Mouse (Mus musculus): ENCODE data around the gene Ppl.

The Ppl gene

DNA sequence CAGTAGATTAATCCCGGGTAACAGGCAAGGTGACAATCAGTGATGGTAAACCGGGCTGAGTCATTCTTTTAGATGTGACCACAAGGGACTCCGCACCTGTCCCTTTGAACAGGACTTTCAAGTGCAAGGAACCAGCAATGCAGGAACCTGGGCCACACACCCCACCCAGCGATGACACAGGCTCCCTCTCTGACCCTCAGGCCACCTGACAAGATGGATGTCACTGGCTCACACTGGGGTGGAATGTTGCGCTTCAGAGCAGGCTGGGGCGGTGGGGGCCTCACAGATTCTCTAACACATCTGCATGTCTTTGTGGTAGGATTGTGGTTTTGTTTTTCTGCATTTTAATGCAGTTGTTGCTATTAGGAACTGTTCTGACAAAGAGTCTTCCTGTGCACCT is 8.7 kb downstream of the Ppl start:
- DNase-seq (ENCODE audit: low spot score): no peak

DNA sequence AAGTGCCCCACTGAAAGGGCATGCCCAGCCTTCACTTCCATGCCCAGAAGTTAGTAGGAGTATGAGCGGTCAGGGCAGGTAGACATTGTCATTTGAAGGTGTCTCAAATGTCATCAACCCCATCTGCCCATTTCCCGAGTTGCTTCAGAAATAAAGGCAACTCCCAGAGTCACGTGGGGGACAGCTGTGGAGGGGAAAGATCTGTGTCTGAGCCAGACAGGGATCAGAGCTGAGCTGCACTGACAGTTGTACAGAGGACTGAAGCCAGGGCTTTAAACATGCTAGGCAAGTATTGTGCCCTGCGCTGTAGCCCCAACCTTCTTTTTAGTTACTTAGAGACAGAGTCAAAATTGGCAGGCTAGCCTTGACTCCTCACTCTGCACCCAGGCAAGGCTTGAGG is 12.4 kb downstream of the Ppl start:
- no peak for DNase-seq (ENCODE audit: low spot score)

GRCm38 (mm10) chr16:5119385-5119784 is 12.8 kb downstream of the Ppl start:
- DNase-seq (ENCODE audit: low spot score): no peak

DNA sequence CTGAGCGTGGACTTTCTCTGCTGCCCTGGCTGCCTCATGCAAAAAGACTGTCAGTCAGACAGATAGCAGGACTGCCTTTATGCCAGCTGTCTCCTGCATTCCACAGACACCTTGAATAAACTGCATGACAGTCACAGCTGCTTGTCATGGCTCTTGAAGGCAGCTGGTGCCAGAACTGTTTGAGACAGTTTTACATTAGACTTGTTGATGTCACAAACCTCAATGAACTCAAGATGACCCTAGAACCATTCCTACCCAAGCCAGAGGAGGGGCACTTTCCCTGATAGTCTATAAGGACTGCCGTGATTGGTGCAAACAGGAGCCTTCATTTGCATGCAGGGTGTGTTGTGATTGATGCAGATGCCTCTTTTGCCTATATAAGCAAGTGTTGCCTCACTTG is 18.6 kb downstream of the Ppl start:
- DNase-seq (ENCODE audit: low spot score): no peak

DNA sequence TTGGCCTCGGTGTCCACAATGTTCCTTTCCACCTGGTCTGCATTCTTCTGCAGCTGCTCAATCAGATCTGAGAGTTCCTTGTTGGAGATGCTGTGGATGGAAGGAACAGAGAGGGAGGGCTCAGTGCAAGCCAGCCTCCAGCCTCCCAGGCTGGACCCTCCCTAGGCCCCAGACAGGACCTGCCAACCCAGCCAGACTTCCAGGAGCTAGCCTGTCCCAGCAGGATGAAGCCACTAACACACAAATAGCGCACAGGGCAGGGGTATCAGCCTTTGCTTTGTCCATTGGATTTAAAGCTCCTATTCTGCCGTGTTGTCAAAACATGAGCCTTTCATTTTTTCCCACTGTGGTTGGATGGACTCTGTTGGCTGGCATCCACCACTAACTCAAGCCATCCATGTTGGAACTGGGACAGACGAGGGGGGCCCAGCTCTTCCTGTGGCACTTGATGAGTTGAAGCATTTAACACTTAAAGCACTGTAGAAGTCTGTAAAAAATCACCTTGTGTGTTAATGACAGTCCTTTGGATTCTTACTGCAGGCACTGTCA is 19.1 kb downstream of the Ppl start:
- DNase-seq (ENCODE audit: low spot score): no peak

DNA sequence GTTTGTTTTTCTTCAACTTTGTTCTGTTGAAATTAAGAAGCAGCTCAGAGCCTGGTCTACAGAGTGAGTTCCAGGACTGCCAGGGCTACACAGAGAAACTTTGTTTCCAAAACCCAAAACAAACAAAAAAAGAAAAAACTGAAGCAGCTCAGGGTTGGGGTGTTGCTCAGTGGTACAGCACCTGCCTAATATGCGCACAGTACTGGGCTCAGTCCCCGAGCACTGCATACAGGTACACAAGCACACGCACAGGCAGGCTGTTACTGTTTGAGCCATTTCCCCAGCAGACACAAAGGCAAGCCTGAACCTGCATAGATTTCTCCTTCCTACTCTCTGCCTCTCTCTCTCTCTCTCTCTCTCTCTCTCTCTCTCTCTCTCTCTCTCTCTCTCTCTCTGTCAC is 21.2 kb downstream of the Ppl start:
- DNase-seq (ENCODE audit: low spot score): no peak

DNA sequence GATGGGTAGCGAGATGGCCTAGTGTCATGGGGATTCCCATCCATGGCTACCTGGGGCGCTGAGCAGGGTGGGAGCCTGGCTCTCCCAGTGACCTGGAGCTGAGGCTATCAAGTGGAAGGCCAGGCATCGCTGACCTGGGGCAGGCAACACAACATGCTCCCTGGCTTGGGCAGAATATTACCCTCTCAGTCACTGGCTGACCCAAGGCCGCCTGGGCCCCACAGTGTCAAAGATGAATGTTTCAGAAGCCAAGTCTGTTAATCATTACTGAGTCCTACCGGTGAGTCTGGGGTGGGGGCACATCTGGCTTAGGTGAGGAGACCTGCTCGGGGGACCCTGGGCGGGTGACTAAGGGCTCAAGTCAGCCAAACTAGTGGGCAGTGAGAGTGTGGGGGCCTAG is 22.3 kb downstream of the Ppl start:
- DNase-seq (ENCODE audit: low spot score): no peak

GRCm38 (mm10) chr16:5101000-5101399 is 31.2 kb downstream of the Ppl start:
- no peak for DNase-seq (ENCODE audit: low spot score)

DNA sequence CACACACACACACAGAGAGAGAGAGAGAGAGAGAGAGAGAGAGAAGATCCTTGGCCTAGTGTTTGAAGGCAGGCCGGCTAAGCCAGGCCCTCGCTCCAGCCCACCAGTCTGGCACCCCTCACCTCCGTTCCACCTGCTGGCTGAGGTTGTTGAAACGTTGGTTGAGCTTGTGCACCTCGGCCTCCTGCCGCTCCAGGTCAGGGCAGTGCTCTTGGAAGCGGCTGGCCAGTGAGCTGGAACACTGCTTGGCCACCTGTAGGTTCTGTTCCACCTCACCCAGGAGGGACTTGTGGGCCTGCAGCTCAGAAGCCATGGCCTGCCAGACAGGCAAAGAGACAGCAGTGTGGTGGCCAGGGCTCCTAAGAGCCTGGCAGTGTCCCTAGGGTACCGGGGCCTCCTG is 35.7 kb downstream of the Ppl start:
- DNase-seq (ENCODE audit: low spot score): no peak

- no peak for DNase-seq (ENCODE audit: low spot score)
Observed at GRCm38 (mm10) chr16:5093285-5093684, 38.9 kb downstream of the Ppl start.

GRCm38 (mm10) chr16:5089021-5089420 is 43.2 kb downstream of the Ppl start:
- no peak for DNase-seq (ENCODE audit: low spot score)

DNA sequence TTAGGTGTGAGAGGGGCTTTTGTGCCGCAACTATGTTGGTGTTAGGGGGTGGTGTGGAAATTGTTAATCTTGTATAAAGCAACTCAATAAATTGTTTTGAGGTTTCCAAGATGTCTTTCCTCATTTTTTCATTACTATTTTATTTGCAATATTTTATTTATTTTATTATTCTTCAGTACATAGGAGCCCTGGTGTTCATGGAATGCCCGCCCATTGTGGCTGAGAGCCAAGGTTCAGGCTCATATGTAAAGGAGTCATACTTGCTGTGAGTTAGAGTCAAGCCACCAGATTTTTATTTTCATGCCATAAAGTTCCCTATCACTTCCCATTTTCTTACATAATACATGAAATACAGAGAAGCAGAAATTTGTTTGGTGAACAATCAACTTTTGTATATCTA is 46.0 kb downstream of the Ppl start:
- no peak for DNase-seq (ENCODE audit: low spot score)

GRCm38 (mm10) chr16:5085196-5085595 is 47.0 kb downstream of the Ppl start:
- no peak for DNase-seq (ENCODE audit: low spot score)

DNA sequence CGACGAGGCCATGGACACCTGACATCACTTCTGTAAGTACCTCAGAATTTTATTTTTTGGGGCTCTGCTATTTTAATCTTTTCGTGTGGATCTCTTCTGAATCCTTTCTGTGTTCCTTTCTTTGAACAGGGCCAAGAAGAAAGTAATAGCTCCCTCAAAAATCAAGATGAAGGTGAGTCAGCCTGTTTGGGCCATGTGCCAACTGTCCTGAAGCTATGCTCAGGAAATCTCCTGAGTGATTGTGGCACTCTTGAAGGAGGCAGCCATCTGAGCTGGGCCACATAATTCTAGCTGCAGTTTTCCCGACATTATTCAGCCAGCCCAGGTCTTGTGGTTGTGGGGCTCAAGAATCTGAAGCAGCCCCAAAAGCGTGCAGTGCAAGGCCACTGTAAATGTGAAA is 57.9 kb downstream of the Ppl start:
- DNase-seq (ENCODE audit: low spot score): no peak

DNA sequence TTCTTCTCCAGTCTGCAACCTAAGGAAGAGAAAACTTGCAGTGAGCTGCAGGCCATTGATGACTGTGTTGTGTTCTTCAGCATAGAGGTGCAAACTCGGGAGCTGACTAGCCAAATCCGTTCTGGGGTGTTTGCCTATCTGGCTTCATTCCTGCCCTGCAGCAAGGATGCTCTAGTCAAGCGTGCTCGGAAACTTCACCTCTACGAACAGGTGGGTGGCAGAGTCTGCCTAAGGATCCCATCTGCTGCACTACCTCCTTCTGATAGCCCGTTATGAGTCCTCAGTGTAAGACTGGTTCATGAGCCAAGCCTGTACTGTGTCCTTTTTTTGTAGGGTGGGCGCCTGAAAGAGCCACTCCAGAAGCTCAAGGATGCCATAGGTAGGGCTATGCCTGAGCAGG is 60.2 kb downstream of the Ppl start:
- DNase-seq (ENCODE audit: low spot score): no peak

- DNase-seq (ENCODE audit: low spot score): no peak
Observed at GRCm38 (mm10) chr16:5070321-5070720, 61.9 kb downstream of the Ppl start.

DNA sequence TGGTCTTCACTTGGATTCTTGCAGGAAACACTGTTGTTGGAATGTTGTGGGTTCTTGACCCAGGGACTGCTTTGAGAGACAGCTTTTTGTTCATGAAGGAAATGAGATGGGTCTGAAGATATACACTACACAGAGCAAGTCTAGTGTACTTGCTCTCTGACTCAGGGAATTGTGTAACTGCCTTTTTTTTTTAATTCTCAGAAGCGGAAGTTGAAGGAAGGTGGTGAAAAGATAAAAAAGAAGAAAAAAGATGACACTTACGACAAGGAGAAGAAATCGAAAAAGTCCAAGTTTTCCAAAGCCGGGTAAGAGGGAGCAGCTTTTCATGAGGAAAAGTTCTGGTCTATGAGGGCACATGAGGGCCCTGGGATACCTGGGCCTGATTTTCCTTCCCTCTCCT is 68.7 kb downstream of the Ppl start:
- no peak for DNase-seq (ENCODE audit: low spot score)

GRCm38 (mm10) chr16:5058114-5058513 is 74.1 kb downstream of the Ppl start:
- no peak for DNase-seq (ENCODE audit: low spot score)

DNA sequence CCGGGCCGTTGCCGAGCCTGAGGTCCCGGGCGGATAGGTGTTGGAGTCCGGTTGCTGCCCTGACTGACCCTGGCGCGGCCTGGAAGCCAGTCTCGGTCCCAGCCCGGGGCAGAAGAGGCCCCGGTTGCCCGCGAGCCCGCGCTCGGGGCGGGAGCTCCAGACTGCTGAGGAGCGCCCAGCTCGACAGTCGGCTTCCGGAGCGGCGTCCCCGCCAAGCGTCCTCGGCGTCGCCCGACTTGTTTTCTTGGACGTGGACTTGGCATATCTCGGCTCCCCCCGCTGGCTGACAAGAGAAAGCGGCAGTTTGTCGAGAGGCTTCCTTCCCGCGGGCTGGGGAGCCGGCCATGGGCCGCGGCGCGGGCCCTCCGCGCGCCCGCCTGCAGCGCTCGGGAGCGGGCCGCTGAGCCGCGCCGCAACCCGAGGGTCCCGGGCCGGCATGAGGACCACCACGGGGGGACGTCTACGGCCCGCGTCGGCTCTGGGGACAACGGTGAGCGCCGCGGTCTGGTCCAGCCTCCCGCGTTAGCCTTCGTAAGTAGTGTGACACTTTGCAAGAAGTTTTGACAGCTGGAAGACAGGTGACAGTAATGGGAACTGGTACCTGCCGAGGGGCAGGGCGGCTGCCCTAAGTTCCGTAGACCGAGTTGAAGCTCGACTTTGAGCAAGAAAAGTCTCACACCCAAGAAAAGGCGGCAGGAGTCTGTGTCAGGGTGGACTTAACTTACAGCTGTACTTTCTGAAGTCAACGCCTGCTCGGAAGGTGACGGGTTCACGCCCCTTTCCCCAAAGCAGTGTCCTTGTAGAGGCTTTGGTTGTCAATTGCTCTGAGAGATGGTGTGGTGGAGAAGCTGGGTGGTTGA is 81.7 kb downstream of the Ppl start:
- DNase-seq (ENCODE audit: low spot score): peak; percentile 81

- peak; percentile 99 for DNase-seq (ENCODE audit: low spot score)
Observed at GRCm38 (mm10) chr16:5049774-5050234, 82.4 kb downstream of the Ppl start, which contains the start of the genes Glyr1 and Ubn1. Gene Glyr1 (minus strand): TSS chr16:5049863. Gene Ubn1 (plus strand): TSS chr16:5050057.

GRCm38 (mm10) chr16:5049182-5049773 is 82.9 kb downstream of the Ppl start:
- DNase-seq (ENCODE audit: low spot score): no peak

- DNase-seq (ENCODE audit: low spot score): no peak
Observed at GRCm38 (mm10) chr16:5045322-5045721, 86.9 kb downstream of the Ppl start.

GRCm38 (mm10) chr16:5036649-5037234 is 95.5 kb downstream of the Ppl start:
- DNase-seq (ENCODE audit: low spot score): no peak
